In genomic region chr5:92856346-92856745, GRCm38 (mm10) we compare ENCODE assay signal across 9 mouse cellular contexts.
DNase-seq lines count a peak whose midpoint lies in the region; ATAC-seq and TF ChIP-seq lines count a peak whose summit lies in the region.
"Had no signal": no experiment of that assay in that cellular context is flagged by ENCODE, and none has a peak within 500 bp of the region (broad histone marks: within the 10 kb centered on the region; RNA-seq: fewer than 3 reads in every experiment).

No protein-coding gene starts in this region.

- no peaks in the 10 kb centered on the region for H3K27me3 ChIP-seq in midbrain, postnatal 0 days (ENCODE audit: insufficient read depth, low read length)
- H3K27me3 ChIP-seq in midbrain, embryonic 13.5 days = no peaks in the 10 kb centered on the region
- H3K27me3 ChIP-seq in heart, embryonic 15.5 days = no peaks in the 10 kb centered on the region
- no peaks in the 10 kb centered on the region for H3K27me3 ChIP-seq in midbrain, embryonic 16.5 days (ENCODE audit: control insufficient read depth, insufficient read depth, low read depth, low read length)
- H3K27me3 ChIP-seq: neural tube, embryonic 12.5 days had no signal

- no peak overlapping the region for H3K9ac ChIP-seq in midbrain, postnatal 0 days (replicated peaks; ENCODE audit: low read length, poor library complexity, severe bottlenecking)
- H3K9ac ChIP-seq in midbrain, embryonic 13.5 days (replicated peaks) = no peak overlapping the region
- no peak overlapping the region for H3K9ac ChIP-seq in heart, embryonic 15.5 days
- no peak overlapping the region for H3K9ac ChIP-seq in midbrain, embryonic 16.5 days (ENCODE audit: low read depth, low read length)
- H3K9ac ChIP-seq: neural tube, embryonic 12.5 days had no signal

- H3K9me3 ChIP-seq in midbrain, postnatal 0 days (ENCODE audit: low read length) = no peaks in the 10 kb centered on the region
- H3K9me3 ChIP-seq in midbrain, embryonic 13.5 days = no peaks in the 10 kb centered on the region
- no peaks in the 10 kb centered on the region for H3K9me3 ChIP-seq in heart, embryonic 15.5 days (replicated peaks)
- no peaks in the 10 kb centered on the region for H3K9me3 ChIP-seq in midbrain, embryonic 16.5 days (replicated peaks; ENCODE audit: control insufficient read depth, low read length, poor library complexity, severe bottlenecking)
- H3K9me3 ChIP-seq: neural tube, embryonic 12.5 days had no signal

- no peak for TF ChIP-seq CTCF in midbrain, postnatal 0 days (IDR thresholded peaks at IDR 0.05)
- no peak for TF ChIP-seq CTCF in lung, adult 2 months (IDR thresholded peaks at IDR 0.05; ENCODE audit: insufficient read depth, low read length)
- no peak for TF ChIP-seq CTCF in layer of hippocampus, adult 2 months (conservative IDR thresholded peaks at IDR 0.05)

- H3K4me2 ChIP-seq in midbrain, postnatal 0 days (ENCODE audit: low read depth, low read length, poor library complexity, severe bottlenecking) = 0 out of 2 replicates have a peak overlapping the region, but pooled peaks have one; percentile 2
- no peak overlapping the region for H3K4me2 ChIP-seq in midbrain, embryonic 13.5 days (replicated peaks)
- peak overlapping the region; percentile 41 for H3K4me2 ChIP-seq in heart, embryonic 15.5 days
- no peak overlapping the region for H3K4me2 ChIP-seq in midbrain, embryonic 16.5 days (ENCODE audit: low read length)
- H3K4me2 ChIP-seq: neural tube, embryonic 12.5 days had no signal

- H3K4me3 ChIP-seq in midbrain, postnatal 0 days (ENCODE audit: low read depth, low read length) = no peak overlapping the region
- H3K4me3 ChIP-seq in midbrain, embryonic 13.5 days (replicated peaks) = no peak overlapping the region
- H3K4me3 ChIP-seq in heart, embryonic 15.5 days = no peak overlapping the region
- H3K4me3 ChIP-seq in lung, adult 2 months (replicated peaks; ENCODE audit: extremely low read depth, low read depth, low read length) = peak overlapping the region; percentile 81
- no peak overlapping the region for H3K4me3 ChIP-seq in layer of hippocampus, adult 2 months
- H3K4me3 ChIP-seq in midbrain, embryonic 16.5 days (ENCODE audit: low read depth, low read length) = no peak overlapping the region
- H3K4me3 ChIP-seq: neural tube, embryonic 12.5 days had no signal

- no peak overlapping the region for H3K27ac ChIP-seq in midbrain, postnatal 0 days (ENCODE audit: low read depth, low read length)
- no peak overlapping the region for H3K27ac ChIP-seq in midbrain, embryonic 13.5 days
- H3K27ac ChIP-seq in heart, embryonic 15.5 days = peak overlapping the region; percentile 39; the same call in 1 of the 2 replicates
- no peak overlapping the region for H3K27ac ChIP-seq in layer of hippocampus, adult 2 months
- H3K27ac ChIP-seq in midbrain, embryonic 16.5 days (ENCODE audit: low read length) = no peak overlapping the region
- H3K27ac ChIP-seq: neural tube, embryonic 12.5 days had no signal

- 42% methylated on average over 15 of the region's 15 CpGs for WGBS in midbrain, postnatal 0 days
- 51% methylated on average over 15 of the region's 15 CpGs for WGBS in midbrain, embryonic 13.5 days
- 26% methylated on average over 15 of the region's 15 CpGs for WGBS in heart, embryonic 15.5 days
- 11% methylated on average over 15 of the region's 15 CpGs for WGBS in lung, adult 2 months
- 48% methylated on average over 15 of the region's 15 CpGs for WGBS in midbrain, embryonic 16.5 days

- no peak for DNase-seq in midbrain, postnatal 0 days (ENCODE audit: low spot score)
- peak; percentile 21 to 28 for DNase-seq in cerebellum, adult 18-20 months
- DNase-seq in lung, adult 2 months = peak; percentile 66
- DNase-seq in testis, postnatal 14 days (ENCODE audit: low spot score) = no peak
- no peak for DNase-seq in layer of hippocampus, adult 2 months (ENCODE audit: low spot score in 2 of 2)

- no peaks in the 10 kb centered on the region for H3K36me3 ChIP-seq in midbrain, postnatal 0 days (ENCODE audit: insufficient read depth, low read length)
- no peaks in the 10 kb centered on the region for H3K36me3 ChIP-seq in midbrain, embryonic 13.5 days
- H3K36me3 ChIP-seq in heart, embryonic 15.5 days = no peaks in the 10 kb centered on the region
- H3K36me3 ChIP-seq in midbrain, embryonic 16.5 days (ENCODE audit: control insufficient read depth, insufficient read depth, low read length) = no peaks in the 10 kb centered on the region
- H3K36me3 ChIP-seq: neural tube, embryonic 12.5 days had no signal

- no peak for ATAC-seq in midbrain, postnatal 0 days (ENCODE audit: low FRiP score)
- ATAC-seq in midbrain, embryonic 13.5 days = no peak
- ATAC-seq in heart, embryonic 15.5 days (replicated peaks; ENCODE audit: insufficient number of reproducible peaks, insufficient read depth, low FRiP score, low read depth) = no peak
- ATAC-seq in midbrain, embryonic 16.5 days = no peak

- H3K4me1 ChIP-seq in midbrain, postnatal 0 days (ENCODE audit: insufficient read depth, low read length) = peaks cover 4% of the 10 kb centered on the region; the same call in 1 of the 2 replicates
- H3K4me1 ChIP-seq in midbrain, embryonic 13.5 days (replicated peaks) = peaks cover 18% of the 10 kb centered on the region
- peaks cover 27% of the 10 kb centered on the region for H3K4me1 ChIP-seq in heart, embryonic 15.5 days (replicated peaks)
- peaks cover 30% of the 10 kb centered on the region for H3K4me1 ChIP-seq in lung, adult 2 months (ENCODE audit: control insufficient read depth, insufficient read depth, low read length)
- H3K4me1 ChIP-seq in midbrain, embryonic 16.5 days (ENCODE audit: control insufficient read depth, insufficient read depth, low read length) = peaks cover 16% of the 10 kb centered on the region

- peak; percentile 72; the same call in 1 of the 2 replicates for TF ChIP-seq POLR2A in lung, adult 2 months (IDR thresholded peaks at IDR 0.05; ENCODE audit: borderline replicate concordance, extremely low read depth, low read depth, low read length)

Comparison
In these comparisons a context has a peak if more than half of its experiments do, and no peak if none do; other contexts are left out.
1. H3K4me2 ChIP-seq: peak in midbrain, postnatal 0 days (single experiment) and heart, embryonic 15.5 days (single experiment); none in midbrain, embryonic 13.5 days (single experiment) and midbrain, embryonic 16.5 days (single experiment).
2. DNase-seq: peak in cerebellum, adult 18-20 months (2 of 2) and lung, adult 2 months (single experiment); none in midbrain, postnatal 0 days (single experiment), testis, postnatal 14 days (single experiment) and layer of hippocampus, adult 2 months (0 of 2).